Mouse (Mus musculus): Measurements from ENCODE around the gene Sdcbp2. TPM values are rescaled to one million over a fixed set of nuclear protein-coding genes. Genes with fewer than 3 reads are reported as not detected.
"Not testable (repeated sequence)": the region's sequence is repeated elsewhere in the genome, so short reads cannot be mapped to it uniquely, and the experiment has no call there.

The Sdcbp2 gene
- polyA plus RNA-seq, 1 experiment from 2014 or later, result 2.0 TPM

- H3K4me1 ChIP-seq (replicated peaks), result no peaks in the 10 kb centered on the region; the same call in 1 of the 2 replicates
- ATAC-seq (replicated peaks; ENCODE audit: insufficient number of reproducible peaks, insufficient read depth, low FRiP score, low read depth), result no peak
- H3K9ac ChIP-seq, result no peak overlapping the region
- peaks cover 18% of the 10 kb centered on the region; the same call in 1 of the 2 replicates for H3K27me3 ChIP-seq
- H3K4me2 ChIP-seq, result no peak overlapping the region
- H3K4me3 ChIP-seq, result no peak overlapping the region
- no peaks in the 10 kb centered on the region for H3K36me3 ChIP-seq
- no peak overlapping the region for H3K27ac ChIP-seq
- no peaks in the 10 kb centered on the region for H3K9me3 ChIP-seq (replicated peaks)
- WGBS, result 46% methylated on average over 4 of the region's 4 CpGs
Observed at GRCm38 (mm10) chr2:151603630-151604029, 31.2 kb downstream of the Sdcbp2 start.

- Histone ChIP-seq H3K9me3 (replicated peaks) (no peaks in the 10 kb centered on the region), H3K27ac (no peak overlapping the region), H3K4me2 (no peak overlapping the region), H3K36me3 (no peaks in the 10 kb centered on the region), H3K4me3 (no peak overlapping the region), H3K4me1 (replicated peaks) (no peaks in the 10 kb centered on the region; the same call in 1 of the 2 replicates), H3K27me3 (peaks cover 13% of the 10 kb centered on the region; the same call in 1 of the 2 replicates), H3K9ac (no peak overlapping the region)
- ATAC-seq (replicated peaks; ENCODE audit: insufficient number of reproducible peaks, insufficient read depth, low FRiP score, low read depth), result 0 out of 2 replicates have a peak, but pooled peaks have one; percentile 7
- 35% methylated on average over 11 of the region's 11 CpGs for WGBS
Observed at GRCm38 (mm10) chr2:151605437-151605987, 33.1 kb downstream of the Sdcbp2 start.

- no peaks in the 10 kb centered on the region for H3K9me3 ChIP-seq (replicated peaks)
- H3K4me1 ChIP-seq (replicated peaks), result no peaks in the 10 kb centered on the region
- H3K27me3 ChIP-seq, result 0 out of 2 replicates have a peak, but pooled peaks cover 8% of the 10 kb centered on the region
- 62% methylated on average over 1 of the region's 1 CpGs for whole genome bisulfite sequencing
- ATAC-seq (replicated peaks; ENCODE audit: insufficient number of reproducible peaks, insufficient read depth, low FRiP score, low read depth), result no peak
- H3K36me3 ChIP-seq, result no peaks in the 10 kb centered on the region
- H3K4me2 ChIP-seq, result no peak overlapping the region
- no peak overlapping the region for H3K27ac ChIP-seq
- no peak overlapping the region for H3K4me3 ChIP-seq
- no peak overlapping the region for H3K9ac ChIP-seq
Observed at GRCm38 (mm10) chr2:151608435-151608834, 36.0 kb downstream of the Sdcbp2 start.

GRCm38 (mm10) chr2:151609974-151610373, 37.6 kb downstream of the Sdcbp2 start:
- H3K4me1 ChIP-seq (replicated peaks), result no peaks in the 10 kb centered on the region
- no peak overlapping the region for H3K4me3 ChIP-seq
- no peak overlapping the region for H3K27ac ChIP-seq
- WGBS, result 39% methylated on average over 3 of the region's 3 CpGs
- H3K27me3 ChIP-seq, result 0 out of 2 replicates have a peak, but pooled peaks cover 8% of the 10 kb centered on the region
- no peak overlapping the region for H3K4me2 ChIP-seq
- no peaks in the 10 kb centered on the region for H3K36me3 ChIP-seq
- H3K9me3 ChIP-seq (replicated peaks), result no peaks in the 10 kb centered on the region
- H3K9ac ChIP-seq, result no peak overlapping the region
- ATAC-seq (replicated peaks; ENCODE audit: insufficient number of reproducible peaks, insufficient read depth, low FRiP score, low read depth), result no peak

- ATAC-seq (replicated peaks; ENCODE audit: insufficient number of reproducible peaks, insufficient read depth, low FRiP score, low read depth), result not testable (repeated sequence)
Observed at GRCm38 (mm10) chr2:151615779-151616178, 43.4 kb downstream of the Sdcbp2 start.

GRCm38 (mm10) chr2:151616551-151617329, 44.3 kb downstream of the Sdcbp2 start:
- Histone ChIP-seq H3K27ac (no peak overlapping the region), H3K9me3 (replicated peaks) (no peaks in the 10 kb centered on the region), H3K9ac (no peak overlapping the region), H3K4me3 (no peak overlapping the region), H3K36me3 (no peaks in the 10 kb centered on the region), H3K4me2 (no peak overlapping the region), H3K27me3 (no peaks in the 10 kb centered on the region), H3K4me1 (replicated peaks) (no peaks in the 10 kb centered on the region)
- ATAC-seq (replicated peaks; ENCODE audit: insufficient number of reproducible peaks, insufficient read depth, low FRiP score, low read depth), result no peak
- 64% methylated on average over 6 of the region's 6 CpGs for WGBS

More at GRCm38 (mm10) chr2:151615779-151616178, 43.4 kb downstream of the Sdcbp2 start:
- H3K4me2 ChIP-seq; H3K9me3 ChIP-seq (replicated peaks); H3K27ac ChIP-seq; H3K9ac ChIP-seq; H3K27me3 ChIP-seq; H3K4me3 ChIP-seq; H3K36me3 ChIP-seq; H3K4me1 ChIP-seq (replicated peaks): not testable (repeated sequence)
- WGBS, result 77% methylated on average over 8 of the region's 8 CpGs

- H3K27me3 ChIP-seq, result no peaks in the 10 kb centered on the region
- no peak for ATAC-seq (replicated peaks; ENCODE audit: insufficient number of reproducible peaks, insufficient read depth, low FRiP score, low read depth)
- H3K4me3 ChIP-seq, result no peak overlapping the region
- no peaks in the 10 kb centered on the region for H3K9me3 ChIP-seq (replicated peaks)
- no peak overlapping the region for H3K9ac ChIP-seq
- WGBS, result 55% methylated on average over 3 of the region's 3 CpGs
- no peaks in the 10 kb centered on the region for H3K4me1 ChIP-seq (replicated peaks)
- H3K27ac ChIP-seq, result no peak overlapping the region
- H3K36me3 ChIP-seq, result no peaks in the 10 kb centered on the region
- H3K4me2 ChIP-seq, result no peak overlapping the region
Observed at GRCm38 (mm10) chr2:151623776-151624175, 51.4 kb downstream of the Sdcbp2 start.

- Histone ChIP-seq H3K27ac (no peak overlapping the region), H3K36me3 (no peaks in the 10 kb centered on the region), H3K27me3 (peaks cover 20% of the 10 kb centered on the region), H3K9me3 (replicated peaks) (no peaks in the 10 kb centered on the region), H3K4me2 (no peak overlapping the region), H3K9ac (no peak overlapping the region), H3K4me3 (no peak overlapping the region), H3K4me1 (replicated peaks) (no peaks in the 10 kb centered on the region)
- 79% methylated on average over 7 of the region's 7 CpGs for WGBS
- ATAC-seq (replicated peaks; ENCODE audit: insufficient number of reproducible peaks, insufficient read depth, low FRiP score, low read depth), result no peak
Observed at GRCm38 (mm10) chr2:151626296-151626695, 53.9 kb downstream of the Sdcbp2 start.

- H3K27me3 ChIP-seq, result peaks cover 34% of the 10 kb centered on the region
- no peak for ATAC-seq (replicated peaks; ENCODE audit: insufficient number of reproducible peaks, insufficient read depth, low FRiP score, low read depth)
- 78% methylated on average over 3 of the region's 3 CpGs for WGBS
- H3K4me3 ChIP-seq, result no peak overlapping the region
- H3K36me3 ChIP-seq, result no peaks in the 10 kb centered on the region
- H3K9ac ChIP-seq, result no peak overlapping the region
- H3K27ac ChIP-seq, result no peak overlapping the region
- H3K4me1 ChIP-seq (replicated peaks), result peaks cover 10% of the 10 kb centered on the region
- H3K9me3 ChIP-seq (replicated peaks), result no peaks in the 10 kb centered on the region
- H3K4me2 ChIP-seq, result no peak overlapping the region
Observed at GRCm38 (mm10) chr2:151628011-151628410, 55.6 kb downstream of the Sdcbp2 start.

GRCm38 (mm10) chr2:151629310-151629709, 56.9 kb downstream of the Sdcbp2 start:
- Histone ChIP-seq H3K9me3 (replicated peaks) (no peaks in the 10 kb centered on the region), H3K27ac (no peak overlapping the region), H3K36me3 (no peaks in the 10 kb centered on the region), H3K4me1 (replicated peaks) (peaks cover 10% of the 10 kb centered on the region), H3K27me3 (peaks cover 41% of the 10 kb centered on the region), H3K4me3 (no peak overlapping the region), H3K9ac (no peak overlapping the region), H3K4me2 (no peak overlapping the region)
- no peak for ATAC-seq (replicated peaks; ENCODE audit: insufficient number of reproducible peaks, insufficient read depth, low FRiP score, low read depth)
- 64% methylated on average over 7 of the region's 7 CpGs for WGBS

GRCm38 (mm10) chr2:151631406-151632158, 59.2 kb downstream of the Sdcbp2 start:
- ATAC-seq (replicated peaks; ENCODE audit: insufficient number of reproducible peaks, insufficient read depth, low FRiP score, low read depth), result no peak
- Histone ChIP-seq H3K27ac (no peak overlapping the region), H3K4me1 (replicated peaks) (peaks cover 10% of the 10 kb centered on the region), H3K4me2 (peak overlapping the region; percentile 100), H3K36me3 (no peaks in the 10 kb centered on the region), H3K9me3 (replicated peaks) (no peaks in the 10 kb centered on the region), H3K4me3 (peak overlapping the region; percentile 63), H3K9ac (peak overlapping the region; percentile 57), H3K27me3 (peaks cover 41% of the 10 kb centered on the region)
- 7% methylated on average over 22 of the region's 22 CpGs for WGBS

All from heart, embryonic 15.5 days (tissue).